Mouse (Mus musculus) thymus, adult 2 months (tissue): ENCODE measurements at regions not wholly inside any gene's neighbourhood (a gene's known extent, or its start where the extent isn't known, plus 50 kb on each side); places are given as distances from the start of the nearest gene placed in this dataset.
A peak's percentile ranks its signal among the peaks of the same experiment; 100 is the strongest.

Experiments used
- CTCF ChIP-seq: fragments of 200-500 bp; IDR thresholded peaks from 2 replicates; pipeline ENCODE4 v1.5.1; 2012; ENCODE audit warnings: mild to moderate bottlenecking, control low read depth, low read length, moderate library complexity, borderline replicate concordance; ENCODE audit not compliant: control insufficient read depth, poor library complexity, insufficient read depth; ENCODE audit errors: extremely low read depth
- POLR2A ChIP-seq: fragments of 200-500 bp; IDR thresholded peaks from 2 replicates; pipeline ENCODE4 v1.6.1; 2012; ENCODE audit warnings: mild to moderate bottlenecking, low read length, control low read depth, moderate library complexity; ENCODE audit not compliant: control insufficient read depth, poor library complexity, insufficient read depth; ENCODE audit errors: extremely low read depth

GRCm38 (mm10) chr13:112002661-112003347 lies 194.0 kb upstream of the Map3k1 start:
- TF ChIP-seq CTCF (no peak), POLR2A (0 out of 2 replicates have a peak, but pooled peaks have one; percentile 37)
